Mouse (Mus musculus): ENCODE measurements around the gene Vapa. TPM values are rescaled to one million over a fixed set of nuclear protein-coding genes. Genes with fewer than 3 reads are reported as not detected.
"Not testable (repeated sequence)": the region's sequence is repeated elsewhere in the genome, so short reads cannot be mapped to it uniquely, and the experiment has no call there.

Vapa gene
- total and polyA plus RNA-seq, 3 experiments: 56.7 to 507 (median 85.3) TPM

DNA sequence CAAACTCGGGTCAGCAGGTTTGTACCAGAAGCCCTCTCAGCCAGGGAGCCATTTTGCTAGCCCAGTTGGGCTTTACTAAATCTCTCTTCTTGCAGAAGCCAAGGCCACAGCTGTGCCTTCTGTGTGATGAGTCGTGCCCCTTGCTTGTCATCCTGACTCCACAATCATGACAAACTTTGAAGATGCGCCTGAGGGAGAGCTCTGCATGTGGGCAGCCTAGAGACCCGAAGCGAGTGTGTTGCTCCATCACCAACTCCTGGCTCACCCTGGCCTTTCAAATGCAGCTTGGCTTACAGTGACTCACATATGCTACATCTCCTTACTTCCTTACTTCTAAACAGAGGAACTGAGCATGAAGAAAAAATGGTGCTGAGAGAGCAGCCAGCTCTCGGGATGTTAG, 16.6 kb upstream of the Vapa start:
- no peaks in the 10 kb centered on the region for H3K79me2 ChIP-seq (ENCODE audit: control insufficient read depth, insufficient read depth, low read length, poor library complexity)
- H3K4me1 ChIP-seq (ENCODE audit: control insufficient read depth in 1 of 2, insufficient read depth in 2 of 2, low read length in 2 of 2): no peaks in the 10 kb centered on the region
- no peak for DNase-seq (ENCODE audit: low read depth, low spot score)
- no peaks in the 10 kb centered on the region for H3K36me3 ChIP-seq (ENCODE audit: control insufficient read depth in 1 of 2, insufficient read depth in 2 of 2, low read length in 2 of 2)
- H3K4me3 ChIP-seq (ENCODE audit: control insufficient read depth in 1 of 2, insufficient read depth in 1 of 2, low read depth in 2 of 2, low read length in 2 of 2): no peak overlapping the region
- no peaks in the 10 kb centered on the region for H3K9me3 ChIP-seq (replicated peaks; ENCODE audit: insufficient read depth, low read length)
- no peak overlapping the region for H3K27ac ChIP-seq (ENCODE audit: control insufficient read depth, low read depth, low read length)
- TF ChIP-seq KAT2A (conservative IDR thresholded peaks at IDR 0.05; ENCODE audit: low read depth, low read length) (no peak), GABPA (IDR thresholded peaks at IDR 0.05; ENCODE audit: low read depth, low read length) (no peak)
- no peak overlapping the region for H3K9ac ChIP-seq (ENCODE audit: control insufficient read depth, low read depth, low read length, poor library complexity, severe bottlenecking)
- H3K27me3 ChIP-seq (ENCODE audit: control insufficient read depth in 1 of 2, insufficient read depth in 2 of 2, low read length in 2 of 2): peaks cover 0 to 4% of the 10 kb centered on the region in 2 experiments; a peak in 1 of 4 replicates

DNA sequence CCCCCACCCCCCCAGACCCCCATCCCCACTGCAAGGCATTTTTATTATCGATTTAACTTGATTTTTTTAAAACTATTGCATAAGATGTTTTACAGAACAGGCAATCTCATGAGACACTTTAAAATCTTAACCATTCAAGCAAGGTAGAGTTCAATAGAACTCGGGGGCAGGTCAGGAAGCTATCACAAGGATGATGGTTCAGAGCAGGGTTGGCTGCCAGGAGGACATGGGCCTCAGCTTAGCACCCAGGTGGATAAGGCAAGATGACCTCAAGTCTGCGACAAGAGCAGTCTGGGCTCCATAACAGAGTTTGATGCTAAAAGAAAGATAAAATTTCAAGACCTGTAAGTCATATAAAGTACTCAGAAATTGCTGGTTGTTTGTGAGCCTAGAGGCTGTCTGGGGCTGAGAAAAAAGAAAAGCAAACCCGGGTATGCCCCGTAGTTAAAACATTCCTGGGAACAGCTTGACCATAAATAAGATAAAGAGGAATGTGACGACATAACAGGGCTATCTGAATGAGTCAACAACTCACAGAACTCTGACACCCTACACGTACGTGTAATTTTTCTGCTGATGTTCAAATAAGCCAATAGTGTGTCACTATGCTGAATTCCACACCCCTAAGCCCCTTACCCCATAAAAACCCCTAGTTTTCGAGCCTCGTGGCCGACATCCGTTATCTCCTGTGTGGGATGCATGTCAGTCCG, 15.6 kb upstream of the Vapa start:
- DNase-seq (ENCODE audit: low read depth, low spot score); H3K36me3 ChIP-seq (ENCODE audit: control insufficient read depth in 1 of 2, insufficient read depth in 2 of 2, low read length in 2 of 2); H3K9me3 ChIP-seq (replicated peaks; ENCODE audit: insufficient read depth, low read length); H3K27me3 ChIP-seq (ENCODE audit: control insufficient read depth in 1 of 2, insufficient read depth in 2 of 2, low read length in 2 of 2); H3K9ac ChIP-seq (ENCODE audit: control insufficient read depth, low read depth, low read length, poor library complexity, severe bottlenecking); H3K4me3 ChIP-seq (ENCODE audit: control insufficient read depth in 1 of 2, insufficient read depth in 1 of 2, low read depth in 2 of 2, low read length in 2 of 2); H3K4me1 ChIP-seq (ENCODE audit: control insufficient read depth in 1 of 2, insufficient read depth in 2 of 2, low read length in 2 of 2); H3K79me2 ChIP-seq (ENCODE audit: control insufficient read depth, insufficient read depth, low read length, poor library complexity); H3K27ac ChIP-seq (ENCODE audit: control insufficient read depth, low read depth, low read length): not testable (repeated sequence)

DNA sequence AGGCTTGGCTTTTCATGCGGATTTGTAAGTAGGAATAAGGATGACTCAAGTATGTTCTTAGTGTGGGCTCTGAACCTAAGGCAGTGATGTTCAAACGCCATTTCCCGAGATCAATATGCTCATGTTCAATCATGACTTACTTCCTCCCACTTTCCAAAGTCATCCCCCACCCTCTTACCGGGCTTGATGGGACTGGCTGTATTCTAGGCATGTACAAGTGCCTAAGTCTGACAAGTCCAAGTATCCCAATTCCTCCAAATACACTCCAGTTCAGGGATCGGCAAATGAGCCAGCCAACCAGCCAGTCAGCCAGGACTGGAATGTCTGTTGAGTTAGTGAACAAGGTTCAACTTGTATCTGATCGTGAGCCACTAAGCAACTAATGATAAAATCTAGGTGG, 12.9 kb upstream of the Vapa start:
- no peak overlapping the region for H3K27ac ChIP-seq (ENCODE audit: control insufficient read depth, low read depth, low read length)
- H3K79me2 ChIP-seq (ENCODE audit: control insufficient read depth, insufficient read depth, low read length, poor library complexity): no peaks in the 10 kb centered on the region
- H3K9ac ChIP-seq (ENCODE audit: control insufficient read depth, low read depth, low read length, poor library complexity, severe bottlenecking): no peak overlapping the region
- no peaks in the 10 kb centered on the region for H3K36me3 ChIP-seq (ENCODE audit: control insufficient read depth in 1 of 2, insufficient read depth in 2 of 2, low read length in 2 of 2)
- no peaks in the 10 kb centered on the region for H3K9me3 ChIP-seq (replicated peaks; ENCODE audit: insufficient read depth, low read length)
- TF ChIP-seq CTCF (IDR thresholded peaks at IDR 0.05 in 2 of 3, conservative IDR thresholded peaks at IDR 0.05 in 1 of 3; ENCODE audit: control insufficient read depth in 1 of 3, insufficient read depth in 1 of 3, low read depth in 2 of 3, low read length in 3 of 3, poor library complexity in 1 of 3, severe bottlenecking in 1 of 3) (no peak), USF2 (IDR thresholded peaks at IDR 0.05; ENCODE audit: borderline replicate concordance in 1 of 2, insufficient read depth in 1 of 2, low read depth in 1 of 2, low read length in 2 of 2) (no peak), SMC3 (IDR thresholded peaks at IDR 0.05; ENCODE audit: low read depth, low read length) (no peak), SIN3A (IDR thresholded peaks at IDR 0.05; ENCODE audit: low read length) (no peak), HCFC1 (IDR thresholded peaks at IDR 0.05; ENCODE audit: low read depth, low read length) (no peak), RCOR1 (IDR thresholded peaks at IDR 0.05; ENCODE audit: low read depth, low read length) (no peak), EP300 (IDR thresholded peaks at IDR 0.05; ENCODE audit: low read depth in 1 of 2, low read length in 2 of 2) (no peak), CHD2 (IDR thresholded peaks at IDR 0.05; ENCODE audit: low read length) (no peak), POLR2A (IDR thresholded peaks at IDR 0.05; ENCODE audit: control insufficient read depth in 1 of 2, insufficient read depth in 1 of 2, low read depth in 1 of 2, low read length in 2 of 2, poor library complexity in 1 of 2) (no peak), TBP (IDR thresholded peaks at IDR 0.05; ENCODE audit: low read depth, low read length) (no peak), ZNF384 (IDR thresholded peaks at IDR 0.05; ENCODE audit: low read depth, low read length) (no peak), POLR2AphosphoS5 (IDR thresholded peaks at IDR 0.05; ENCODE audit: borderline replicate concordance, low read depth, low read length) (no peak), GATA1 (IDR thresholded peaks at IDR 0.05; ENCODE audit: low read depth, low read length) (no peak)
- no peak overlapping the region for H3K4me3 ChIP-seq (ENCODE audit: control insufficient read depth in 1 of 2, insufficient read depth in 1 of 2, low read depth in 2 of 2, low read length in 2 of 2)
- no peaks in the 10 kb centered on the region for H3K4me1 ChIP-seq (ENCODE audit: control insufficient read depth in 1 of 2, insufficient read depth in 2 of 2, low read length in 2 of 2)
- DNase-seq (ENCODE audit: low read depth, low spot score): no peak
- no peaks in the 10 kb centered on the region for H3K27me3 ChIP-seq (ENCODE audit: control insufficient read depth in 1 of 2, insufficient read depth in 2 of 2, low read length in 2 of 2)
